Mouse (Mus musculus) kidney, postnatal 25 days (tissue): ENCODE results near the gene Ier3.
A peak's percentile ranks its signal among the peaks of the same experiment; 100 is the strongest.
"Not testable (repeated sequence)": the region's sequence is repeated elsewhere in the genome, so short reads cannot be mapped to it uniquely, and the experiment has no call there.

Source experiments
- DNase-seq, 2 experiments: peaks; one replicate each; pipeline ENCODE4 v3.0.0; 2021; ENCODE audit warnings: mixed read lengths in 2 of 2

Gene Ier3

GRCm38 (mm10) chr17:35836991-35837422 lies 15.5 kb downstream of the Ier3 start:
- DNase-seq, result peak; percentile 85 to 91

- DNase-seq, result peak; percentile 39 to 66
Measured at GRCm38 (mm10) chr17:35837487-35837886, 16.0 kb downstream of the Ier3 start.

- peak; percentile 98 to 99 for DNase-seq
Measured at GRCm38 (mm10) chr17:35838122-35838544, 16.6 kb downstream of the Ier3 start, which contains the start of gene Tubb5. TSS of gene Tubb5 (minus strand) at chr17:35838306.

- no peak for DNase-seq
Measured at GRCm38 (mm10) chr17:35838570-35838969, 17.1 kb downstream of the Ier3 start.

- DNase-seq, result not testable (repeated sequence)
Measured at GRCm38 (mm10) chr17:35839002-35839401, 17.5 kb downstream of the Ier3 start.

GRCm38 (mm10) chr17:35840561-35840960 lies 19.1 kb downstream of the Ier3 start:
- no peak for DNase-seq

GRCm38 (mm10) chr17:35841076-35841950 lies 19.8 kb downstream of the Ier3 start, which contains the start of gene Mdc1:
TSS of gene Mdc1 (plus strand) at chr17:35841515.
- peak; percentile 100 for DNase-seq

GRCm38 (mm10) chr17:35842006-35842405 lies 20.5 kb downstream of the Ier3 start:
- DNase-seq, result no peak

- DNase-seq, result no peak
Measured at GRCm38 (mm10) chr17:35843514-35843913, 22.0 kb downstream of the Ier3 start.

GRCm38 (mm10) chr17:35848112-35848511 lies 26.6 kb downstream of the Ier3 start:
- DNase-seq, result peak; percentile 34 to 53

GRCm38 (mm10) chr17:35850974-35851373 lies 29.5 kb downstream of the Ier3 start:
- DNase-seq, result no peak

GRCm38 (mm10) chr17:35859371-35859770 lies 37.9 kb downstream of the Ier3 start:
- no peak for DNase-seq

- peak in 1 of 2 experiments; percentile 6 for DNase-seq
Measured at GRCm38 (mm10) chr17:35859835-35860234, 38.4 kb downstream of the Ier3 start.

- DNase-seq, result no peak
Measured at GRCm38 (mm10) chr17:35860831-35861197, 39.3 kb downstream of the Ier3 start.

GRCm38 (mm10) chr17:35861198-35861857 lies 39.8 kb downstream of the Ier3 start, which contains the start of gene Nrm:
TSS of gene Nrm (plus strand) at chr17:35861318.
- DNase-seq, result peak; percentile 92 to 94

GRCm38 (mm10) chr17:35864832-35865353 lies 43.4 kb downstream of the Ier3 start:
- no peak for DNase-seq

- DNase-seq, result peak; percentile 62 to 83
Measured at GRCm38 (mm10) chr17:35865481-35866280, 44.2 kb downstream of the Ier3 start, which contains the start of gene Ppp1r18. TSS of gene Ppp1r18 (plus strand) at chr17:35865593.

GRCm38 (mm10) chr17:35866281-35866831 lies 44.9 kb downstream of the Ier3 start:
- DNase-seq, result peak; percentile 59 to 84

- peak; percentile 57 to 69 for DNase-seq
Measured at GRCm38 (mm10) chr17:35866911-35867890, 45.7 kb downstream of the Ier3 start.

GRCm38 (mm10) chr17:35868165-35868820 lies 46.8 kb downstream of the Ier3 start:
- peak; percentile 43 to 68 for DNase-seq
